ENCODE assay signal across 8 mouse cellular contexts in the genomic region with DNA sequence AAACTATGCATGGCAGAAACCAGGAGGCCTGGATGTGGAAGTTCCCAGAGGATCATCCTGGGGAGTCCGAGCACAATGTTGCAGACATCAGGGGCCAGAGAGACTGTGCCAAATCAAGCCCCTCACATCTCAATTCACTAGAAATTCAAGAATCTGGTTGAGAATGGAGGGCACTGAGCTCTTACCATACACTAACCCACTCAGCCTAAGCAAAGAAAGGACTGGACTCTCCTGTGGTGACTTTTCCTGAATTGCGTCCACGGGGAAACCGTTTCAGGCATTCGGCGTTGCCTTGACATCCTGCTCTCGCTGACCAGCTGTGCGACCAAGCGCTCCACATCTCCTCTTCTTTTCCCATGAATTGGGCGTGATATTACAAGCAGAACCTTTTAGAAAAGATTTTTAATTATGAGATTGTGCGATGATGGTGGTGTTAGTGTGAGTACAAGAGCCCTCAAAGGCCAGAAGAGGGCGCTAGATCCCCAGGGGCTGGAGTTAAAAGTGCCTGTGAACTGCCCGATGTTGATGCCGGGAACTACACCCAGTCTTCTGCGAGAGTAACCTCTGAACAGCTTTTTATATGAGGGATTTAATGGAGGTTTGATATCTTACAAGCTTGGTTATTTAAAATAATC. TPM values are rescaled to one million over a fixed set of nuclear protein-coding genes. Genes with fewer than 3 reads are reported as not detected.
DNase-seq lines count a peak whose midpoint lies in the region; ATAC-seq and TF ChIP-seq lines count a peak whose summit lies in the region.

No protein-coding gene starts in this region.

- DNase-seq in right cerebral cortex, postnatal 4 days = peak; percentile 36
- no peak for DNase-seq in right cerebral cortex, postnatal 36 days (ENCODE audit: low spot score in 2 of 2)
- peak; percentile 16 for DNase-seq in c-Kit-negative CD71-positive TER-119-positive erythroid progenitor cells, embryonic 14.5 days (ENCODE audit: low read depth, low spot score)
- DNase-seq in forebrain, embryonic 11.5 days (ENCODE audit: low spot score) = peak; percentile 82
- peak; percentile 85 for DNase-seq in lung, embryonic 14.5 days
- no peak for DNase-seq in layer of hippocampus, adult 9-11 months

- peaks cover 5% of the 10 kb centered on the region; the same call in 1 of the 2 replicates for H3K4me1 ChIP-seq in forebrain, embryonic 11.5 days (replicated peaks; ENCODE audit: control insufficient read depth, insufficient read depth, low read length)
- no peaks in the 10 kb centered on the region for H3K4me1 ChIP-seq in lung, embryonic 14.5 days (ENCODE audit: insufficient read depth)
- peaks cover 6% of the 10 kb centered on the region for H3K4me1 ChIP-seq in olfactory bulb, adult 2 months (ENCODE audit: control insufficient read depth, insufficient read depth, low read length)

- peak; percentile 77 for TF ChIP-seq CTCF in lung, embryonic 14.5 days (IDR thresholded peaks at IDR 0.05; ENCODE audit: low read depth)
- peak; percentile 32; the same call in 1 of the 2 replicates for TF ChIP-seq CTCF in olfactory bulb, adult 2 months (IDR thresholded peaks at IDR 0.05; ENCODE audit: insufficient read depth, low read depth, low read length)

- H3K4me3 ChIP-seq in forebrain, embryonic 11.5 days (ENCODE audit: low read depth, low read length) = no peak overlapping the region
- H3K4me3 ChIP-seq in lung, embryonic 14.5 days (ENCODE audit: low read depth, low read length) = no peak overlapping the region
- H3K4me3 ChIP-seq in olfactory bulb, adult 2 months (ENCODE audit: insufficient read depth, low read depth, low read length) = peak overlapping the region; percentile 29; the same call in 1 of the 2 replicates

- no peaks in the 10 kb centered on the region for H3K9me3 ChIP-seq in forebrain, embryonic 11.5 days (ENCODE audit: control insufficient read depth, low read length)
- no peaks in the 10 kb centered on the region for H3K9me3 ChIP-seq in lung, embryonic 14.5 days (ENCODE audit: low read depth, low read length)

- 36% methylated on average over 15 of the region's 15 CpGs for WGBS in forebrain, embryonic 11.5 days
- 33% methylated on average over 15 of the region's 15 CpGs for WGBS in lung, embryonic 14.5 days
- WGBS in olfactory bulb, adult 2 months = 29% methylated on average over 15 of the region's 15 CpGs

- no peak overlapping the region for H3K27ac ChIP-seq in forebrain, embryonic 11.5 days (ENCODE audit: low read depth, low read length)
- no peak overlapping the region for H3K27ac ChIP-seq in lung, embryonic 14.5 days (ENCODE audit: low read depth)
- H3K27ac ChIP-seq in olfactory bulb, adult 2 months (ENCODE audit: insufficient read depth, low read depth, low read length) = no peak overlapping the region

- no peak for TF ChIP-seq POLR2A in olfactory bulb, adult 2 months (IDR thresholded peaks at IDR 0.05; ENCODE audit: insufficient read depth, low read depth, low read length)

- no peaks in the 10 kb centered on the region for H3K36me3 ChIP-seq in forebrain, embryonic 11.5 days (ENCODE audit: control insufficient read depth, insufficient read depth, low read length)
- no peaks in the 10 kb centered on the region for H3K36me3 ChIP-seq in lung, embryonic 14.5 days (ENCODE audit: insufficient read depth)

- H3K27me3 ChIP-seq in forebrain, embryonic 11.5 days (ENCODE audit: control insufficient read depth, insufficient read depth, low read length) = no peaks in the 10 kb centered on the region
- H3K27me3 ChIP-seq in lung, embryonic 14.5 days (ENCODE audit: insufficient read depth, low read length) = no peaks in the 10 kb centered on the region

- no peak overlapping the region for H3K9ac ChIP-seq in forebrain, embryonic 11.5 days (ENCODE audit: low read length)
- H3K9ac ChIP-seq in lung, embryonic 14.5 days = no peak overlapping the region

- ATAC-seq in forebrain, embryonic 11.5 days (replicated peaks; ENCODE audit: low FRiP score) = peak; percentile 55
- peak; percentile 43 for ATAC-seq in inflammation-experienced regulatory T-cells, adult 6 months
- peak; percentile 49; the same call in 1 of the 2 replicates for ATAC-seq in lung, embryonic 14.5 days (ENCODE audit: insufficient read depth)

- peak overlapping the region; percentile 40 for H3K4me2 ChIP-seq in forebrain, embryonic 11.5 days (ENCODE audit: low read depth, low read length, severe bottlenecking)
- peak overlapping the region; percentile 44 for H3K4me2 ChIP-seq in lung, embryonic 14.5 days

RNA-seq across cellular contexts. Expression of a gene that starts 43.0 kb away (rescaled TPM):
- 49.4 and 53.3 TPM in 2 replicates for polyA plus RNA-seq in forebrain, embryonic 11.5 days (2014; fragmentation: Nextera tagmentation; extraction: Ambion mirVana)
- 100 to 1,000 TPM in 2 of 3 experiments, 10 to 100 TPM in 1; 64.6 to 105 (median 104) TPM for polyA plus RNA-seq in inflammation-experienced regulatory T-cells, adult 6 months (2017; shearing (Covaris generic))
- 133 and 139 TPM in 2 replicates for polyA plus RNA-seq in lung, embryonic 14.5 days (2014; fragmentation: Nextera tagmentation; extraction: Ambion mirVana)
- not detected in 2 replicates for polyA plus RNA-seq in olfactory bulb, adult 2 months (2012; ENCODE audit: insufficient read depth, insufficient read length, low replicate concordance, missing spikeins)

Comparison
In these comparisons a context has a peak if more than half of its experiments do, and no peak if none do; other contexts are left out.
1. DNase-seq: peak in right cerebral cortex, postnatal 4 days (single experiment), c-Kit-negative CD71-positive TER-119-positive erythroid progenitor cells, embryonic 14.5 days (single experiment), forebrain, embryonic 11.5 days (single experiment) and lung, embryonic 14.5 days (single experiment); none in right cerebral cortex, postnatal 36 days (0 of 2) and layer of hippocampus, adult 9-11 months (single experiment).
2. Peak in every context shown above with its lines, with median percentiles within 50 percentile points of each other: ATAC-seq.